Mouse (Mus musculus) ES-Bruce4 (cell line): ENCODE results near the gene Snrnp27. TPM values are rescaled to one million over a fixed set of nuclear protein-coding genes. Genes with fewer than 3 reads are reported as not detected.

Experiments
- H3K27ac ChIP-seq: 2 replicates; pipeline ENCODE4 v1.5.1; 2012; ENCODE audit warnings: low read length, inconsistent platforms; ENCODE audit not compliant: insufficient read depth
- H3K27me3 ChIP-seq: 2 replicates; pipeline ENCODE4 v1.6.1; 2012; ENCODE audit warnings: mild to moderate bottlenecking, low read length, inconsistent platforms; ENCODE audit not compliant: control insufficient read depth, poor library complexity, insufficient read depth, severe bottlenecking
- H3K36me3 ChIP-seq: 2 replicates; pipeline ENCODE4 v1.6.1; 2012; ENCODE audit warnings: inconsistent platforms, mild to moderate bottlenecking, low read length, moderate library complexity; ENCODE audit not compliant: control insufficient read depth, poor library complexity, insufficient read depth, severe bottlenecking
- H3K4me1 ChIP-seq: one replicate; pipeline ENCODE4 v1.8.1; 2011; ENCODE audit warnings: low read length; ENCODE audit not compliant: control insufficient read depth, insufficient read depth
- H3K4me3 ChIP-seq: 2 replicates; pipeline ENCODE4 v1.5.1; 2011; ENCODE audit warnings: low read depth, mild to moderate bottlenecking, low read length
- H3K9ac ChIP-seq: 2 replicates; pipeline ENCODE4 v1.6.1; 2012; ENCODE audit warnings: low read depth, mild to moderate bottlenecking, inconsistent platforms; ENCODE audit not compliant: poor library complexity, severe bottlenecking
- H3K9me3 ChIP-seq: replicated peaks from 2 replicates; pipeline ENCODE4 v1.6.1; 2012; ENCODE audit warnings: mild to moderate bottlenecking, low read length, inconsistent platforms; ENCODE audit not compliant: control insufficient read depth, poor library complexity, insufficient read depth, severe bottlenecking
- CTCF ChIP-seq: IDR thresholded peaks from one replicate; pipeline ENCODE4 v1.8.1; 2011; ENCODE audit warnings: low read depth, low read length
- EP300 ChIP-seq: IDR thresholded peaks from 2 replicates; pipeline ENCODE4 v1.6.1; 2011; ENCODE audit warnings: low read depth, low read length; ENCODE audit not compliant: insufficient read depth
- POLR2A ChIP-seq: IDR thresholded peaks from one replicate; pipeline ENCODE4 v1.8.1; 2011; ENCODE audit warnings: low read length; ENCODE audit not compliant: insufficient read depth
- polyA plus RNA-seq: library from polyadenylated mRNA; stranded (reverse); fragments of >200 nt; gene quantifications from 2 replicates; pipeline ENCODE4 v1.2.4, GENCODE M21; 2011; ENCODE audit warnings: low read depth; ENCODE audit not compliant: missing spikeins, insufficient read depth, insufficient read length

Gene Snrnp27
- polyA plus RNA-seq, 1 experiment, result 93.5 TPM

DNA sequence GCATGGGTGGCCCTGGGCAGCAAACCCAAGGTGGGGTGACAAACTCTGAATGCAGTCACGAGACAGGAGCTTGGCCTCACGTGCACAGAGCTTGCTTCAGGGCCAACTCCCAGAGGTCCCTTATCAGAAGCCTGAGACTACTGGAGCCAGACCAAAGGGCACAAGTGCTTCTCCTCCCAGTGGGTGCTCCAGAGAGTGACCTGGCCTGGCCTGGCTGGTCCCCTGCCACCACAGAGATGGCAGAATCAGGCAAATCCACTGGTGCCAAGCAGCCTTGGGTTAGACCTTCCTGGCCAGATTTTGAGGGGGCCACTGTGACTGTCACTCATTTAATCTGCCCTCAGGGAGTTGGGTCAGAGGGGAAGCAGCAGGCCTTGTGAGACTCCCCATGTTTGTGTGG lies 47.8 kb downstream of the Snrnp27 start:
- Histone ChIP-seq H3K9me3 (no peaks in the 10 kb centered on the region), H3K9ac (no peak overlapping the region), H3K27ac (no peak overlapping the region), H3K4me1 (no peaks in the 10 kb centered on the region), H3K27me3 (no peaks in the 10 kb centered on the region), H3K4me3 (no peak overlapping the region), H3K36me3 (no peaks in the 10 kb centered on the region)
- TF ChIP-seq CTCF (no peak), POLR2A (no peak), EP300 (no peak)

DNA sequence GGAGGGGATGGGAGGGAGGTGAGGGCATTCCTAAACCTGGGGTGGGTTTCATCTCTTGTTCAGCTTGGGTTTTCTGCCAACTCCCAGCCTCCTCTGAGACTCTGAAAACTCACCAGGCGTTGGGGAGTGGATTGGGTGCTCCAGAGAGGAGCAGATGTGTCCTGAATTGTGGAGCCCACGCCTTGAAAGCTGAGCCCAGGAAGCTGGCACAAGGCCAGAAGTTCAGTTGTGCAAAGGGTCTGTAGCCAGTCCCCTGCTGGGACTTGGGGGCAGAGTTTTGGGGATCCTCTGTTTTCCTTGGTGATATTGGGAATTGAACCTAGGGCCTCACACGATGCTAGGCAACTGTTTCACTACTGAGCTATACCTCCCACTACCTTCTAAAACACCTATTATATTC lies 54.2 kb downstream of the Snrnp27 start:
- Histone ChIP-seq H3K9ac (no peak overlapping the region), H3K4me1 (no peaks in the 10 kb centered on the region), H3K9me3 (no peaks in the 10 kb centered on the region), H3K36me3 (no peaks in the 10 kb centered on the region), H3K4me3 (no peak overlapping the region), H3K27ac (no peak overlapping the region), H3K27me3 (no peaks in the 10 kb centered on the region)
- no peak for TF ChIP-seq EP300
- no peak for TF ChIP-seq POLR2A
- TF ChIP-seq CTCF, result no peak

DNA sequence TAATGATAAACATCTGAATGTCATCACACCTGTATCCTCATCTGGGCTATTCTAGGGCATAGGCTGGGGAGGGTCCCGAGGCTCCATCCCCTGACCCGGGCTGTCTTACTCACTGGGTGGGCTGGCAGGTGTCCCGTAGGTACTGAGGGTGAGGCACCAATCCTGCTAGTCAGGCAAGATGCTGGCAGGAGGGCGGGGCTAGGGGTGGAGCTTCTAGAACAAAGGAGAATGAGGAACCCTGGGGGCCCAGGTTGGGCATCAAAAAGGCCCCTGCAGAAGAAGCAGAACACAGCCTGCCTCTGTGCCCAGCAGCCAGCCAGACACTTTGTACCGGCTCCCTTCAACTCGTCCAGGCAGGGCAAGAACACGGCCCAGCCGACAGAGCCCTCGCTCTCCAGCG lies 56.4 kb downstream of the Snrnp27 start, which contains the start of gene Asprv1:
TSS of gene Asprv1 (plus strand) at position 219 of the 400 bp plus-strand sequence.
- TF ChIP-seq POLR2A (no peak), EP300 (no peak), CTCF (no peak)
- Histone ChIP-seq H3K27me3 (no peaks in the 10 kb centered on the region), H3K9me3 (no peaks in the 10 kb centered on the region), H3K36me3 (no peaks in the 10 kb centered on the region), H3K4me1 (no peaks in the 10 kb centered on the region), H3K9ac (no peak within 1 kb of the TSS), H3K27ac (no peak within 1 kb of the TSS), H3K4me3 (no peak within 1 kb of the TSS)

Other genes starting within 250 kb of the Snrnp27 start
- 12.6 and 13.6 TPM in 2 replicates for gene C87436, start 246.1 kb downstream of the Snrnp27 start, polyA plus RNA-seq
- gene Pcbp1, start 158.2 kb downstream of the Snrnp27 start, polyA plus RNA-seq, result 328 and 331 TPM in 2 replicates
- 0.43 and 0.64 TPM in 2 replicates for gene Asprv1, start 56.4 kb downstream of the Snrnp27 start, polyA plus RNA-seq
- 3.4 and 3.8 TPM in 2 replicates for gene Mxd1, start 15.4 kb downstream of the Snrnp27 start, polyA plus RNA-seq
- 21.4 and 22.9 TPM in 2 replicates for gene Gmcl1, start 48.9 kb upstream of the Snrnp27 start, polyA plus RNA-seq
- gene Anxa4, start 109.1 kb upstream of the Snrnp27 start, polyA plus RNA-seq, result 36.7 and 37.8 TPM in 2 replicates
- gene Aak1, start 165.0 kb upstream of the Snrnp27 start, polyA plus RNA-seq, result 31.1 and 38.2 TPM in 2 replicates